Mouse (Mus musculus) spleen, postnatal 0 days (tissue): ENCODE results near the gene Bfsp1. TPM values are rescaled to one million over a fixed set of nuclear protein-coding genes. Genes with fewer than 3 reads are reported as not detected.

Experiments used
- polyA plus RNA-seq: library from polyadenylated mRNA; unstranded; fragments of >200 nt; fragmentation: Nextera tagmentation; extraction: Ambion mirVana; gene quantifications from 2 replicates; pipeline ENCODE4 v1.2.1, GENCODE M21; 2015

The Bfsp1 gene
- 0.49 and 0.85 TPM in 2 replicates for polyA plus RNA-seq

GRCm38 (mm10) chr2:143862484-143863231 lies at the start of gene Bfsp1:
Gene Bfsp1, minus strand, starts transcription at chr2:143863173.

Other genes with a start within 250 kb of the Bfsp1 start
- gene Dstn, start 52.1 kb upstream of the Bfsp1 start, polyA plus RNA-seq: 221 and 246 TPM in 2 replicates
- gene Rrbp1, start 148.1 kb upstream of the Bfsp1 start, polyA plus RNA-seq: 40.5 and 51.5 TPM in 2 replicates
- gene Banf2, start 169.9 kb upstream of the Bfsp1 start, polyA plus RNA-seq: not detected in 2 replicates